Mouse (Mus musculus) brain, embryonic 14.5 days (tissue): ENCODE measurements around the gene Gm10135.

Experiments used
- CTCF ChIP-seq: fragments of 200-500 bp; IDR thresholded peaks from 2 replicates; pipeline ENCODE4 v1.5.1; 2012; ENCODE audit warnings: inconsistent platforms, mild to moderate bottlenecking, moderate library complexity, borderline replicate concordance; ENCODE audit not compliant: insufficient read depth, insufficient read length; ENCODE audit errors: extremely low read depth
- POLR2A ChIP-seq: fragments of 200-500 bp; IDR thresholded peaks from 2 replicates; pipeline ENCODE4 v1.6.1; 2012; ENCODE audit warnings: mild to moderate bottlenecking, inconsistent platforms, borderline replicate concordance; ENCODE audit not compliant: poor library complexity, insufficient read depth, insufficient read length, severe bottlenecking; ENCODE audit errors: extremely low read depth

GRCm38 (mm10) chr5:72950252-72950651 is 24.2 kb downstream of the Gm10135 start:
- TF ChIP-seq CTCF = no peak
- TF ChIP-seq POLR2A = no peak
